Mouse (Mus musculus): ENCODE data around the gene Neurod1.

GRCm38 (mm10) chr2:79442906-79443305, 13.6 kb downstream of the Neurod1 start:
- no peak for TF ChIP-seq GATA1 (IDR thresholded peaks at IDR 0.05; ENCODE audit: borderline replicate concordance, low read length)
- no peak for TF ChIP-seq FLI1 (IDR thresholded peaks at IDR 0.05; ENCODE audit: low read length)

Measured in megakaryocyte, embryonic 14.5 days (primary cell).